Mouse (Mus musculus): Measurements from ENCODE around the gene Eomes. TPM values are rescaled to one million over a fixed set of nuclear protein-coding genes. Genes with fewer than 3 reads are reported as not detected.

Eomes gene
- 0.11 TPM in 1 of 2 replicates, not detected in the other for polyA plus RNA-seq (2012; rRNA removed)

GRCm38 (mm10) chr9:118477961-118478360 is at the start of gene Eomes:
Gene Eomes (plus strand): TSS chr9:118478212.
- H3K27ac ChIP-seq (ENCODE audit: insufficient read depth, low read depth, low read length) = no peak within 1 kb of the TSS
- TF ChIP-seq POLR2A (IDR thresholded peaks at IDR 0.05; ENCODE audit: low read depth, low read length) (no peak), CTCF (IDR thresholded peaks at IDR 0.05; ENCODE audit: extremely low read depth, insufficient read length, insufficient replicate concordance, low read depth, low read length) (no peak)
- peak within 1 kb of the TSS; percentile 55 for H3K4me3 ChIP-seq (ENCODE audit: low read depth, low read length)
- WGBS = 2% methylated on average over 9 of the region's 9 CpGs
- H3K27me3 ChIP-seq (ENCODE audit: control insufficient read depth, insufficient read depth, low read length) = peaks cover 63% of the 10 kb centered on the region
- no peaks in the 10 kb centered on the region for H3K36me3 ChIP-seq (ENCODE audit: control insufficient read depth, insufficient read depth, low read length)
- H3K4me1 ChIP-seq (ENCODE audit: control insufficient read depth, insufficient read depth, insufficient read length, low read length) = peaks cover 10% of the 10 kb centered on the region

- TF ChIP-seq CTCF (IDR thresholded peaks at IDR 0.05; ENCODE audit: extremely low read depth, insufficient read length, insufficient replicate concordance, low read depth, low read length) (no peak), POLR2A (IDR thresholded peaks at IDR 0.05; ENCODE audit: low read depth, low read length) (no peak)
- no peak overlapping the region for H3K4me3 ChIP-seq (ENCODE audit: low read depth, low read length)
- no peaks in the 10 kb centered on the region for H3K27me3 ChIP-seq (ENCODE audit: control insufficient read depth, insufficient read depth, low read length)
- H3K36me3 ChIP-seq (ENCODE audit: control insufficient read depth, insufficient read depth, low read length) = no peaks in the 10 kb centered on the region
- 32% methylated on average over 9 of the region's 9 CpGs for WGBS
- H3K27ac ChIP-seq (ENCODE audit: insufficient read depth, low read depth, low read length) = no peak overlapping the region
- H3K4me1 ChIP-seq (ENCODE audit: control insufficient read depth, insufficient read depth, insufficient read length, low read length) = no peaks in the 10 kb centered on the region
These were observed 33.2 kb upstream of the Eomes start for GRCm38 (mm10) chr9:118444809-118445208.

GRCm38 (mm10) chr9:118449336-118449735 is 28.7 kb upstream of the Eomes start:
- no peak for TF ChIP-seq POLR2A (IDR thresholded peaks at IDR 0.05; ENCODE audit: low read depth, low read length)
- no peak for TF ChIP-seq CTCF (IDR thresholded peaks at IDR 0.05; ENCODE audit: extremely low read depth, insufficient read length, insufficient replicate concordance, low read depth, low read length)

GRCm38 (mm10) chr9:118453427-118453826 is 24.6 kb upstream of the Eomes start:
- Histone ChIP-seq H3K4me3 (ENCODE audit: low read depth, low read length) (peak overlapping the region; percentile 53), H3K36me3 (ENCODE audit: control insufficient read depth, insufficient read depth, low read length) (no peaks in the 10 kb centered on the region), H3K27me3 (ENCODE audit: control insufficient read depth, insufficient read depth, low read length) (no peaks in the 10 kb centered on the region), H3K27ac (ENCODE audit: insufficient read depth, low read depth, low read length) (no peak overlapping the region), H3K4me1 (ENCODE audit: control insufficient read depth, insufficient read depth, insufficient read length, low read length) (no peaks in the 10 kb centered on the region)
- TF ChIP-seq POLR2A (IDR thresholded peaks at IDR 0.05; ENCODE audit: low read depth, low read length) (no peak), CTCF (IDR thresholded peaks at IDR 0.05; ENCODE audit: extremely low read depth, insufficient read length, insufficient replicate concordance, low read depth, low read length) (no peak)
- WGBS = 35% methylated on average over 9 of the region's 9 CpGs

More at GRCm38 (mm10) chr9:118449336-118449735, 28.7 kb upstream of the Eomes start:
- Histone ChIP-seq H3K4me1 (ENCODE audit: control insufficient read depth, insufficient read depth, insufficient read length, low read length) (no peaks in the 10 kb centered on the region), H3K27ac (ENCODE audit: insufficient read depth, low read depth, low read length) (no peak overlapping the region), H3K36me3 (ENCODE audit: control insufficient read depth, insufficient read depth, low read length) (no peaks in the 10 kb centered on the region), H3K27me3 (ENCODE audit: control insufficient read depth, insufficient read depth, low read length) (no peaks in the 10 kb centered on the region), H3K4me3 (ENCODE audit: low read depth, low read length) (no peak overlapping the region)
- 78% methylated on average over 8 of the region's 8 CpGs for WGBS

- H3K36me3 ChIP-seq (ENCODE audit: control insufficient read depth, insufficient read depth, low read length) = no peaks in the 10 kb centered on the region
- WGBS = 56% methylated on average over 9 of the region's 9 CpGs
- H3K4me1 ChIP-seq (ENCODE audit: control insufficient read depth, insufficient read depth, insufficient read length, low read length) = no peaks in the 10 kb centered on the region
- no peaks in the 10 kb centered on the region for H3K27me3 ChIP-seq (ENCODE audit: control insufficient read depth, insufficient read depth, low read length)
- TF ChIP-seq POLR2A (IDR thresholded peaks at IDR 0.05; ENCODE audit: low read depth, low read length) = no peak
- no peak for TF ChIP-seq CTCF (IDR thresholded peaks at IDR 0.05; ENCODE audit: extremely low read depth, insufficient read length, insufficient replicate concordance, low read depth, low read length)
- H3K27ac ChIP-seq (ENCODE audit: insufficient read depth, low read depth, low read length) = no peak overlapping the region
- H3K4me3 ChIP-seq (ENCODE audit: low read depth, low read length) = no peak overlapping the region
These were observed 22.7 kb upstream of the Eomes start for GRCm38 (mm10) chr9:118455188-118455845.

GRCm38 (mm10) chr9:118456405-118456804 is 21.6 kb upstream of the Eomes start:
- TF ChIP-seq POLR2A (IDR thresholded peaks at IDR 0.05; ENCODE audit: low read depth, low read length) = no peak
- TF ChIP-seq CTCF (IDR thresholded peaks at IDR 0.05; ENCODE audit: extremely low read depth, insufficient read length, insufficient replicate concordance, low read depth, low read length) = no peak
- Histone ChIP-seq H3K36me3 (ENCODE audit: control insufficient read depth, insufficient read depth, low read length) (no peaks in the 10 kb centered on the region), H3K4me1 (ENCODE audit: control insufficient read depth, insufficient read depth, insufficient read length, low read length) (no peaks in the 10 kb centered on the region), H3K27me3 (ENCODE audit: control insufficient read depth, insufficient read depth, low read length) (no peaks in the 10 kb centered on the region), H3K27ac (ENCODE audit: insufficient read depth, low read depth, low read length) (no peak overlapping the region), H3K4me3 (ENCODE audit: low read depth, low read length) (no peak overlapping the region)
- 29% methylated on average over 6 of the region's 6 CpGs for WGBS

GRCm38 (mm10) chr9:118458039-118458438 is 20.0 kb upstream of the Eomes start:
- no peak for TF ChIP-seq CTCF (IDR thresholded peaks at IDR 0.05; ENCODE audit: extremely low read depth, insufficient read length, insufficient replicate concordance, low read depth, low read length)
- TF ChIP-seq POLR2A (IDR thresholded peaks at IDR 0.05; ENCODE audit: low read depth, low read length) = no peak
- no peaks in the 10 kb centered on the region for H3K36me3 ChIP-seq (ENCODE audit: control insufficient read depth, insufficient read depth, low read length)
- H3K4me1 ChIP-seq (ENCODE audit: control insufficient read depth, insufficient read depth, insufficient read length, low read length) = no peaks in the 10 kb centered on the region
- H3K4me3 ChIP-seq (ENCODE audit: low read depth, low read length) = no peak overlapping the region
- no peaks in the 10 kb centered on the region for H3K27me3 ChIP-seq (ENCODE audit: control insufficient read depth, insufficient read depth, low read length)
- no peak overlapping the region for H3K27ac ChIP-seq (ENCODE audit: insufficient read depth, low read depth, low read length)
- WGBS = 23% methylated on average over 5 of the region's 5 CpGs
